Mouse (Mus musculus): Measurements from ENCODE around the gene Cdca8. TPM values are rescaled to one million over a fixed set of nuclear protein-coding genes. Genes with fewer than 3 reads are reported as not detected.
A peak's percentile ranks its signal among the peaks of the same experiment; 100 is the strongest.

The Cdca8 gene
- polyA plus RNA-seq, 1 experiment from 2014 or later, result 138 TPM

DNA sequence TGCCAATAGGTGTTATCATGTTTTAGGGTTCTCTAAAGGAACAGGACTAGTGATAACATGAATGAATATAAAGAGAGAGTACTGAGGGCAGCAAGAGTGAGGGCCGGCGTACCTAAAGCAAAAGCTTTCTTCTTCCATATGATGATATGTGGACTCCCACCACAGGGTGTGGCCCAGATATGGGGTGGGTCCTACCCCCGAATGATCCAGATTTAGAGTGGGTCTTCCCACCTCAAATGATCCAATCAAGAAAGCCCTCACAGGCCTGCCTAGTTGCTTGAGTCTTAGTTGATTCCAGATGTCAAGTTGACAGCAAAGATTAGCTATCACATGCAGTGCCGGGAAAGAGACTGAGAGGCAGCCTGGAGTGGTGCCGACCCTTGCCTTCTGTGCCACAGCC is 4.7 kb upstream of the Cdca8 start:
- Histone ChIP-seq H3K4me2 (ENCODE audit: low read length) (no peak overlapping the region), H3K27ac (ENCODE audit: low read depth) (no peak overlapping the region), H3K4me3 (ENCODE audit: low read depth, low read length) (no peak overlapping the region), H3K36me3 (ENCODE audit: control insufficient read depth, insufficient read depth, low read length) (peaks cover 27% of the 10 kb centered on the region), H3K27me3 (replicated peaks; ENCODE audit: control insufficient read depth, insufficient read depth, low read length) (no peaks in the 10 kb centered on the region), H3K4me1 (replicated peaks; ENCODE audit: control insufficient read depth, insufficient read depth, low read length) (no peaks in the 10 kb centered on the region), H3K9me3 (ENCODE audit: control insufficient read depth, low read length) (no peaks in the 10 kb centered on the region), H3K9ac (ENCODE audit: low read length) (no peak overlapping the region)
- 88% methylated on average over 5 of the region's 5 CpGs for WGBS
- ATAC-seq (replicated peaks; ENCODE audit: low FRiP score, low TSS enrichment, low read depth) (no peak), DNase-seq (ENCODE audit: low spot score) (no peak)

DNA sequence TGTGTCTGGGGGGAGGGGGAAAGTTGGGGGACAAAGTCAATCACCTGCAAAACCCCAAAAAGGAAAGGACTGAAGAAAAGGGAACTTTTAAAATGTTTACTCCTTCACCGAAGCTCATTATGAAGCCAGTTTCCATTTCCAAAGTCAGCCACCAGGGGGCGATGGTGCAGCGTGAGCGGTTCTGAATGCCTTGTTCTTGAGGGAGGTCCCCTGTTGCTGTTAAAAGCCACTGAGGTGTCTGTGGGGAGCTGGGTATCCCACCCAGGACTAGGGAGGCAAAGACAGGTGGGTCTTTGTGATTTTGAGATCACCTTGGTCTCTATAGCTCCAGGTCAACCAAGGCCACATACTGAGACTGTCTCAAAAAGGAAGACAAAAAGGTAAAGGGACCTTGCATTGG is 3.9 kb upstream of the Cdca8 start:
- H3K9me3 ChIP-seq (ENCODE audit: control insufficient read depth, low read length), result no peaks in the 10 kb centered on the region
- no peaks in the 10 kb centered on the region for H3K27me3 ChIP-seq (replicated peaks; ENCODE audit: control insufficient read depth, insufficient read depth, low read length)
- peaks cover 2% of the 10 kb centered on the region; the same call in 1 of the 2 replicates for H3K4me1 ChIP-seq (replicated peaks; ENCODE audit: control insufficient read depth, insufficient read depth, low read length)
- H3K27ac ChIP-seq (ENCODE audit: low read depth), result no peak overlapping the region
- DNase-seq (ENCODE audit: low spot score), result peak; percentile 99
- no peak overlapping the region for H3K9ac ChIP-seq (ENCODE audit: low read length)
- H3K4me2 ChIP-seq (ENCODE audit: low read length), result no peak overlapping the region
- WGBS, result 6% methylated on average over 4 of the region's 4 CpGs
- H3K4me3 ChIP-seq (ENCODE audit: low read depth, low read length), result no peak overlapping the region
- peak; percentile 48; the same call in 1 of the 2 replicates for ATAC-seq (replicated peaks; ENCODE audit: low FRiP score, low TSS enrichment, low read depth)
- peaks cover 33% of the 10 kb centered on the region for H3K36me3 ChIP-seq (ENCODE audit: control insufficient read depth, insufficient read depth, low read length)

DNA sequence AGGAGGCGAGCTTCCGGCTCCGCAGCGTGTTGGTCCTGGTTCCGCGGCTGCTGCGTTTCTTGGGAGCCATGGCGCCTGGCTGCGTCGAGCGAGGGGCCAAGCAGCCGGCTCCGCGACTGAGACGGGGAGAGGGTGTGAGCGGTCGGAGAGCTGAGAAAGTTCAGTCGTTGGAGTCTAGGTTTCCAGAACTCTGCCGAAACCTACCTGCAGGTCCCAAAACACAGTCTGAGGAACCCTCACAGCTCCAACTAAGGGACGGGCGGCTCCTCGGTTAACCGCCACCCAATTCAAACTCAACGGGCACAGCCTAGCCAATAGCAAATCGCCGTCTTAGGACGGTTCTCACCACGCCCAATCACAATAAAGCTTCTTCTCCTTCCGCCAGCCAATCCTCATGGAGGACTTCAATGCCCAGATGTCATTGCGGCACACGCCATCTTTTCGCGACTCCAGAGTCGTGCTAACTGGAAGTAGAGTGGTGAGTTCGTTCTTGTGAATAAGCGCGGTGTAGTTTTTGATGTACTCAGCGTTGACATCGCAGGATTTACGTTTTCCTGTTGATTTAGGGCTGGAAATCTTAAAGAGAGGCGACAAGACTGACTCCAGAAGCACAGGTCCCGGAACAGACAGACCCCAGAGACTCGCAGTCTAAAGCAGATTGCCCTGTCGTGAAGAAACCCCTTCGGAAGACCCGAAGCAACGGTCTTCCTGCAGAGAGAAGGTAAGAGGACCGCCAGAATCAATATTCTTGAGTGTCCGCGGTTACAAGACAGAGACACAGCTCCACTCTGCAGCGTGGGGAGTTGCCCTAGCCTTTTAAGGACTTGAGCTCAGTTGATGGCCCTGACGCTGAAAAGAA is 2.3 kb downstream of the Cdca8 start, which contains the start of gene 9930104L06Rik:
9930104L06Rik (plus strand) TSS at position 436 of the 859 bp plus-strand sequence.
- H3K4me2 ChIP-seq (ENCODE audit: low read length), result peak within 1 kb of the TSS; percentile 89
- H3K9ac ChIP-seq (ENCODE audit: low read length), result peak within 1 kb of the TSS; percentile 73
- peaks cover 24% of the 10 kb centered on the region; the same call in 1 of the 2 replicates for H3K36me3 ChIP-seq (ENCODE audit: control insufficient read depth, insufficient read depth, low read length)
- H3K27ac ChIP-seq (ENCODE audit: low read depth), result 0 out of 2 replicates have a peak within 1 kb of the TSS, but pooled peaks have one; percentile 3
- peaks cover 17% of the 10 kb centered on the region for H3K4me1 ChIP-seq (replicated peaks; ENCODE audit: control insufficient read depth, insufficient read depth, low read length)
- DNase-seq (ENCODE audit: low spot score) (peak; percentile 97), ATAC-seq (replicated peaks; ENCODE audit: low FRiP score, low TSS enrichment, low read depth) (peak; percentile 99)
- H3K9me3 ChIP-seq (ENCODE audit: control insufficient read depth, low read length), result no peaks in the 10 kb centered on the region
- WGBS, result under 1% methylated on average over 52 of the region's 52 CpGs
- H3K27me3 ChIP-seq (replicated peaks; ENCODE audit: control insufficient read depth, insufficient read depth, low read length), result no peaks in the 10 kb centered on the region
- peak within 1 kb of the TSS; percentile 93 for H3K4me3 ChIP-seq (ENCODE audit: low read depth, low read length)

DNA sequence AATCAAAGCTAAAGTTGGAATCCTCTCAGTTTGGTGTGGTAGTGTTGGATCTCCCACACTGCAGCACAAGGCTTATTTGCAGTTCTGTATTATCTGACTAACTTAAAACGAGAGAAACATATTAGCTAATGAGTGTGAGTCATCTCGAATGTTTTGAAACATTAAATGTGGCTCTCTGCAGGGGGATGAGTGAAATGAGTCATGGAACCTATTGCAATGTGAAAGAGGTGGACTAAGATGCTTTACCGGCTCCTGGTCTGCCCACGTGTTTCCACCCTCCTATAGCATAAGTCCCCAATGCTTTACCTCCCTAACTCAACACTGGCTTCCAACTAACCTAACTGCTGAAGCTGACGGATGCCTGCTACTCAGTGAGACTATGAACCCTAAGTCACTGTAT is 11.0 kb downstream of the Cdca8 start:
- H3K36me3 ChIP-seq (ENCODE audit: control insufficient read depth, insufficient read depth, low read length), result peaks cover 80% of the 10 kb centered on the region
- no peak for DNase-seq (ENCODE audit: low spot score)

DNA sequence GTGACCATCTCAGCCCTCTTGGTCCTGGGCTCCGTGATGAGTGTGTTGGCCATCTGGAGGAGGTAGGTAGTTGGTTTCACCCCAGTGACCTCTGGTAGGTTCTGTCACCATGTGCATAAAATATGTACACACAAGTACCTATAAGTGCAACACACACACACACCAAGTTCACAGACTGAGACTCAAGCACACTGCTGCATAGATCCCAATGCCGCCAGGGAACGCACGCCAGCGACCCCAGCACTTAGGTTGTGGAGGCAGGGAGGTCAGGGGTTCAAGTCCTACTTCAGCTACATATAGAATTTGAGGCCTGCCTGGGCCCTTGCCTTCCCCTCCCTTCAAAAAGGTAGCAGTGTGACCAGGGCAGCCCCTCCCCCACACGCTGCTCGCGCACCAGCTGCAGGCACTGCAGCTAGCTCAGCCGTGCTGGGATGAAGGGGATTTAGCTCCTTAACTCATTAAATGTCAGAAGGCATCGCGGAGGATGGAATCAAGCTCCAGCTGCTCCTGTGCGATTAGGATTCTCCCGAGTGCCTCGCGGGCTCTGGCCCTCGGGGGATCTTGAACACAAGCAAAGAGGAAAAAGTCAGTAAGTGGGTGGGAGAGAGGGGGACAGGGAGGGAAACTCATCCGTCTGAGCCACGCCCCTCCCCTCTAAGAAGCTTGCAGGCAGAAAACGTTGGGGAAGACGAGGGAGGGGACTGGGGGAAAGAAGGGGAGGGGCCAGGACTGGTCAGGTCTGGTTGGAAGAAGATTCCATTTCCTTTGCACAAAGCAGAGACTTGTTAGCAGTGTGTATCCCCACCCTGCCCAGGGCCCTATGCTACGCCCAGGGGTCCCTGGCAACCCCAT is 32.9 kb downstream of the Cdca8 start:
- H3K4me1 ChIP-seq (replicated peaks; ENCODE audit: control insufficient read depth, insufficient read depth, low read length), result peaks cover 9% of the 10 kb centered on the region
- H3K9ac ChIP-seq (ENCODE audit: low read length), result peak overlapping the region; percentile 30
- peak; percentile 78 for ATAC-seq (replicated peaks; ENCODE audit: low FRiP score, low TSS enrichment, low read depth)
- no peaks in the 10 kb centered on the region for H3K36me3 ChIP-seq (ENCODE audit: control insufficient read depth, insufficient read depth, low read length)
- no peaks in the 10 kb centered on the region for H3K27me3 ChIP-seq (replicated peaks; ENCODE audit: control insufficient read depth, insufficient read depth, low read length)
- 7% methylated on average over 21 of the region's 21 CpGs for WGBS
- peak overlapping the region; percentile 65 for H3K27ac ChIP-seq (ENCODE audit: low read depth)
- peak; percentile 71 for DNase-seq (ENCODE audit: low spot score)
- peak overlapping the region; percentile 54 for H3K4me2 ChIP-seq (ENCODE audit: low read length)
- no peaks in the 10 kb centered on the region for H3K9me3 ChIP-seq (ENCODE audit: control insufficient read depth, low read length)
- peak overlapping the region; percentile 17; the same call in 1 of the 2 replicates for H3K4me3 ChIP-seq (ENCODE audit: low read depth, low read length)

More for the DNA sequence above, 11.0 kb downstream of the Cdca8 start:
- Histone ChIP-seq H3K4me1 (replicated peaks; ENCODE audit: control insufficient read depth, insufficient read depth, low read length) (no peaks in the 10 kb centered on the region), H3K27me3 (replicated peaks; ENCODE audit: control insufficient read depth, insufficient read depth, low read length) (no peaks in the 10 kb centered on the region), H3K9me3 (ENCODE audit: control insufficient read depth, low read length) (no peaks in the 10 kb centered on the region), H3K9ac (ENCODE audit: low read length) (no peak overlapping the region), H3K4me3 (ENCODE audit: low read depth, low read length) (no peak overlapping the region), H3K4me2 (ENCODE audit: low read length) (no peak overlapping the region), H3K27ac (ENCODE audit: low read depth) (no peak overlapping the region)
- ATAC-seq (replicated peaks; ENCODE audit: low FRiP score, low TSS enrichment, low read depth), result no peak
- 89% methylated on average over 5 of the region's 5 CpGs for WGBS

DNA sequence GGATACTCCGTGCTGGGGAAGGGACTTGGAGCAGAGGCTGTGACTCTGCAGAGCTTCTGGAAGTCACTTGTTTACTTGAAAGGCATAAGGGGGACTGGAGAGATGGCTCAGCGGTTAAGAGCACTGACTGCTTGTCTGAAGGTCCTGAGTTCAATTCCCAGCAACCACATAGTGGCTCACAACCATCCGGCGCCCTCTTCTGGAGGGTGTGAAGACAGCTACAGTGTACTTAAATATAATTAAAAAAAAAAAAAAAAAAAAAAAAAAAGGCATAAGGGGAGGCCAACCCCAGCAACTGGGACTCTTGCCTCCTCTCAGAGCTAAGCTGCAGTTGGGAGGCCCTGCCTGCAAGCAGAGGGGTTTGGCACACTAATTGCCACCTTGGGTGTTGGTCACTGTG is 33.7 kb downstream of the Cdca8 start:
- Histone ChIP-seq H3K4me1 (replicated peaks; ENCODE audit: control insufficient read depth, insufficient read depth, low read length) (peaks cover 9% of the 10 kb centered on the region), H3K27me3 (replicated peaks; ENCODE audit: control insufficient read depth, insufficient read depth, low read length) (no peaks in the 10 kb centered on the region)
- 60% methylated on average over 4 of the region's 4 CpGs for WGBS

DNA sequence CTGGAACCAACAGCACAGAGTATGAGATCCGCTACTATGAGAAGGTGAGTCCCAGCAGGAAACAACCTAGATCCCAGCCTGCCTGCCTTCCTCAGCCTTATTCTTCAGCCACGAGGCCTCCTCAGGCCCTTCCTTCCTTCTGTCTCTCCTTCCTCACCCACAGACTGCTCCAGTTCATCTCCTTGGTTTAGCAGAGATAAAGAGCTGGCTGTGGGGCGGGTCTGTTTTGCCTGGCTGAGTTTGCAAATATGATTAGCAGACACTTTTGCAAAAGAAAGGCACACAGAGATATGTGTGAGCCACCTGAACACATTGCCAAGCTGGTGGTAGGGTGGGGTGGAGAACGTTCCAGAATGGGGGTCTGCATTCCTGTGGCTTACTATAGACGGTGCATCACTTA is 39.2 kb downstream of the Cdca8 start:
- 57% methylated on average over 5 of the region's 5 CpGs for WGBS
- Histone ChIP-seq H3K4me1 (replicated peaks; ENCODE audit: control insufficient read depth, insufficient read depth, low read length) (no peaks in the 10 kb centered on the region; the same call in 1 of the 2 replicates), H3K9me3 (ENCODE audit: control insufficient read depth, low read length) (no peaks in the 10 kb centered on the region), H3K27me3 (replicated peaks; ENCODE audit: control insufficient read depth, insufficient read depth, low read length) (peaks cover 23% of the 10 kb centered on the region), H3K4me2 (ENCODE audit: low read length) (no peak overlapping the region), H3K4me3 (ENCODE audit: low read depth, low read length) (no peak overlapping the region), H3K27ac (ENCODE audit: low read depth) (no peak overlapping the region), H3K36me3 (ENCODE audit: control insufficient read depth, insufficient read depth, low read length) (no peaks in the 10 kb centered on the region), H3K9ac (ENCODE audit: low read length) (no peak overlapping the region)
- DNase-seq (ENCODE audit: low spot score), result no peak
- ATAC-seq (replicated peaks; ENCODE audit: low FRiP score, low TSS enrichment, low read depth), result no peak

More for the DNA sequence above, 33.7 kb downstream of the Cdca8 start:
- Histone ChIP-seq H3K4me3 (ENCODE audit: low read depth, low read length) (no peak overlapping the region), H3K9me3 (ENCODE audit: control insufficient read depth, low read length) (no peaks in the 10 kb centered on the region), H3K36me3 (ENCODE audit: control insufficient read depth, insufficient read depth, low read length) (no peaks in the 10 kb centered on the region), H3K4me2 (ENCODE audit: low read length) (no peak overlapping the region), H3K9ac (ENCODE audit: low read length) (no peak overlapping the region), H3K27ac (ENCODE audit: low read depth) (no peak overlapping the region)
- DNase-seq (ENCODE audit: low spot score) (no peak), ATAC-seq (replicated peaks; ENCODE audit: low FRiP score, low TSS enrichment, low read depth) (no peak)

DNA sequence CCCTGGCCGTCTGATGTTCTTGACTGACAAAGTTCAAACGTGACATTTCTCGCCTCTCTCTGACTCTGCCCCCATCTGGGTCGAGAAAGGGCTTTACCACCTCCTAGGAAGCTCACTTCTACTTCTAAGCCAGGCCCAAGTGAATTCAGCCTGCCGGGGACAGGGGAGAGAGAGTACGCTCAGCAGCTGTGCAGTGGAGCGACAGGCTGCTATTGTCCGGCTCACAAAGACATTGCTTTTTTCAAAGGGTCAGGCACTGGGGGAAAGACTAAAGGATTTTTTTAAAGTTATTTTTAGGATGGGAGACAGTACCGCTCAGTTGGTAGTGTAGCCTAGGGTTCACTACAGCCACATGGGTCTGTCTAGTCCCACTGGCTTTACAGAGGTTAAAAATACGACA is 40.7 kb downstream of the Cdca8 start:
- 64% methylated on average over 10 of the region's 10 CpGs for WGBS
- Histone ChIP-seq H3K4me3 (ENCODE audit: low read depth, low read length) (no peak overlapping the region), H3K36me3 (ENCODE audit: control insufficient read depth, insufficient read depth, low read length) (no peaks in the 10 kb centered on the region), H3K4me2 (ENCODE audit: low read length) (no peak overlapping the region), H3K27ac (ENCODE audit: low read depth) (no peak overlapping the region), H3K27me3 (replicated peaks; ENCODE audit: control insufficient read depth, insufficient read depth, low read length) (peaks cover 37% of the 10 kb centered on the region), H3K9ac (ENCODE audit: low read length) (no peak overlapping the region), H3K4me1 (replicated peaks; ENCODE audit: control insufficient read depth, insufficient read depth, low read length) (no peaks in the 10 kb centered on the region; the same call in 1 of the 2 replicates), H3K9me3 (ENCODE audit: control insufficient read depth, low read length) (no peaks in the 10 kb centered on the region)
- ATAC-seq (replicated peaks; ENCODE audit: low FRiP score, low TSS enrichment, low read depth) (no peak), DNase-seq (ENCODE audit: low spot score) (no peak)
